Mouse (Mus musculus) gastrocnemius, postnatal 14 days (tissue): ENCODE measurements around the gene Gpx6. TPM values are rescaled to one million over a fixed set of nuclear protein-coding genes. Genes with fewer than 3 reads are reported as not detected.

Experiments used
- DNase-seq: peaks from one replicate; pipeline ENCODE4 v3.0.0; 2021; ENCODE audit warnings: mixed read lengths
- intact Hi-C: fragments of 180-260 bp; cut with DNase I; formaldehyde crosslinking; loops from one replicate; pipeline ENCODE4 v1.15.1; 2025; ENCODE audit warnings: low total_unique reads
- total RNA-seq, 2 experiments: library from RNA; stranded (reverse); gene quantifications; 2 replicates each; pipeline ENCODE4 v1.2.3; 2021

The Gpx6 gene
- total RNA-seq, 2 experiments from 2014 or later: not detected

- DNase-seq: no peak
- intact Hi-C loops: no loop called here
Observed at GRCm38 (mm10) chr13:21321890-21322494, 10.1 kb downstream of the Gpx6 start.

- intact Hi-C loops: no loop called here
- DNase-seq: no peak
Observed at GRCm38 (mm10) chr13:21322509-21323375, 10.8 kb downstream of the Gpx6 start.

GRCm38 (mm10) chr13:21323405-21323804 is 11.5 kb downstream of the Gpx6 start:
- no peak for DNase-seq
- intact Hi-C loops: no loop called here

GRCm38 (mm10) chr13:21326191-21326590 is 14.3 kb downstream of the Gpx6 start:
- DNase-seq: no peak
- intact Hi-C loops: no loop called here

GRCm38 (mm10) chr13:21326657-21327211 is 14.8 kb downstream of the Gpx6 start:
- intact Hi-C loops: no loop called here
- DNase-seq: peak; percentile 78

GRCm38 (mm10) chr13:21327424-21327823 is 15.5 kb downstream of the Gpx6 start:
- intact Hi-C loops: no loop called here
- peak; percentile 4 for DNase-seq

GRCm38 (mm10) chr13:21346610-21347009 is 34.7 kb downstream of the Gpx6 start, which contains the start of gene Olfr1367:
Olfr1367 (plus strand) TSS chr13:21346910.
- intact Hi-C loops: no loop called here
- DNase-seq: no peak

- intact Hi-C loops: no loop called here
- no peak for DNase-seq
Observed at GRCm38 (mm10) chr13:21350593-21350992, 38.7 kb downstream of the Gpx6 start.

GRCm38 (mm10) chr13:21362621-21363248 is 50.8 kb downstream of the Gpx6 start, which contains the start of gene Zscan12:
Zscan12 (plus strand) TSS chr13:21362820.
- DNase-seq: peak; percentile 92
- intact Hi-C loops: no loop called here

- no peak for DNase-seq
- intact Hi-C loops: no loop called here
Observed at GRCm38 (mm10) chr13:21363719-21364118, 51.8 kb downstream of the Gpx6 start.

GRCm38 (mm10) chr13:21366635-21367034 is 54.7 kb downstream of the Gpx6 start:
- intact Hi-C loops: no loop called here
- no peak for DNase-seq

Other genes with a start within 250 kb of the Gpx6 start
- gene Olfr1370, start 237.2 kb upstream of the Gpx6 start, total RNA-seq: not detected
- not detected for gene Olfr1369-ps1, start 200.6 kb upstream of the Gpx6 start, total RNA-seq
- not detected for gene Olfr263, start 182.5 kb upstream of the Gpx6 start, total RNA-seq
- gene Olfr1368, start 166.3 kb upstream of the Gpx6 start, total RNA-seq: not detected
- 10 to 100 TPM; 22.2 to 26.4 TPM for gene Trim27, start 132.7 kb upstream of the Gpx6 start, total RNA-seq
- gene Gpx5, start 19.4 kb upstream of the Gpx6 start, total RNA-seq: not detected
- gene Olfr1367, start 34.8 kb downstream of the Gpx6 start, total RNA-seq: not detected
- gene Zscan12, start 50.7 kb downstream of the Gpx6 start, total RNA-seq: 1 to 10 TPM; 5.5 to 5.9 TPM
- gene Zkscan3, start 90.6 kb downstream of the Gpx6 start, total RNA-seq: 10 to 100 TPM; 14.8 TPM
- gene Pgbd1, start 128.9 kb downstream of the Gpx6 start, total RNA-seq: under 1 TPM; 0.20 to 0.27 TPM
- 10 to 100 TPM in 1 of 2 experiments, 1 to 10 TPM in 1; 8.9 to 10.8 TPM for gene Zscan26, start 141.6 kb downstream of the Gpx6 start, total RNA-seq
- gene Nkapl, start 156.4 kb downstream of the Gpx6 start, total RNA-seq: under 1 TPM in 1 of 2 experiments, not detected in 1; 0.23 TPM
- under 1 TPM; 0.76 to 0.86 TPM for gene Zkscan4, start 166.8 kb downstream of the Gpx6 start, total RNA-seq
- gene Gm10065, start 167.3 kb downstream of the Gpx6 start, total RNA-seq: not detected
- 10 to 100 TPM; 12.8 to 13.8 TPM for gene AK157302, start 183.1 kb downstream of the Gpx6 start, total RNA-seq
- gene Gm11273, start 189.3 kb downstream of the Gpx6 start, total RNA-seq: 100 to 1,000 TPM; 119 to 152 TPM
- gene Zkscan8, start 219.0 kb downstream of the Gpx6 start, total RNA-seq: 1 to 10 TPM; 6.1 to 7.4 TPM
- not detected for gene Olfr1366, start 230.7 kb downstream of the Gpx6 start, total RNA-seq
- gene Olfr1535, start 247.8 kb downstream of the Gpx6 start, total RNA-seq: not detected